In genomic region chr5:113736113-113736502, GRCm38 (mm10) we compare ENCODE assay signal across 8 mouse cellular contexts. TPM values are rescaled to one million over a fixed set of nuclear protein-coding genes. Genes with fewer than 3 reads are reported as not detected.
A peak's percentile ranks its signal among the peaks of the same experiment; 100 is the strongest.
DNase-seq lines count a peak whose midpoint lies in the region; ATAC-seq and TF ChIP-seq lines count a peak whose summit lies in the region.

No protein-coding gene starts in this region.

- 7% methylated on average over 10 of the region's 10 CpGs for WGBS in heart, embryonic 10.5 days
- 4% methylated on average over 10 of the region's 10 CpGs for WGBS in heart, postnatal 0 days

- H3K9ac ChIP-seq in ES-Bruce4 (ENCODE audit: low read depth, poor library complexity, severe bottlenecking): peak overlapping the region; percentile 70
- H3K9ac ChIP-seq in heart, postnatal 0 days (replicated peaks; ENCODE audit: low read depth, low read length): peak overlapping the region; percentile 72

- H3K36me3 ChIP-seq in heart, embryonic 10.5 days: peaks cover 35% of the 10 kb centered on the region
- no peaks in the 10 kb centered on the region for H3K36me3 ChIP-seq in ES-Bruce4 (ENCODE audit: control insufficient read depth, insufficient read depth, low read length, poor library complexity, severe bottlenecking)
- H3K36me3 ChIP-seq in heart, postnatal 0 days (replicated peaks; ENCODE audit: control insufficient read depth, insufficient read depth, low read length): peaks cover 34% of the 10 kb centered on the region

- peak overlapping the region; percentile 97 for H3K27ac ChIP-seq in heart, embryonic 10.5 days
- H3K27ac ChIP-seq in ES-Bruce4 (ENCODE audit: insufficient read depth, low read length): no peak overlapping the region
- H3K27ac ChIP-seq in heart, postnatal 0 days (ENCODE audit: low read depth): peak overlapping the region; percentile 93

- ATAC-seq in heart, postnatal 0 days (ENCODE audit: insufficient read depth, low read depth): 0 out of 2 replicates have a peak, but pooled peaks have one; percentile 3
- ATAC-seq in megakaryocyte, adult 5-6 weeks (ENCODE audit: poor library complexity, severe bottlenecking): 0 out of 2 replicates have a peak, but pooled peaks have one; percentile 3
- no peak for ATAC-seq in CD4-positive, CD25-positive, alpha-beta regulatory T cell, adult 4 months

- H3K4me2 ChIP-seq in heart, postnatal 0 days (ENCODE audit: low read depth, low read length): peak overlapping the region; percentile 90

- H3K9me3 ChIP-seq in heart, embryonic 10.5 days: no peaks in the 10 kb centered on the region
- H3K9me3 ChIP-seq in ES-Bruce4 (replicated peaks; ENCODE audit: control insufficient read depth, insufficient read depth, low read length, poor library complexity, severe bottlenecking): no peaks in the 10 kb centered on the region
- H3K9me3 ChIP-seq in heart, postnatal 0 days (replicated peaks; ENCODE audit: control insufficient read depth, low read length): no peaks in the 10 kb centered on the region

- DNase-seq in heart, embryonic 10.5 days (ENCODE audit: low spot score): no peak
- no peak for DNase-seq in heart, postnatal 25 days (ENCODE audit: low spot score)
- no peak for DNase-seq in heart, postnatal 0 days (ENCODE audit: low spot score)
- no peak for DNase-seq in right cerebral cortex, adult 2 months (ENCODE audit: low spot score in 2 of 2)
- DNase-seq in right cerebral cortex, postnatal 10 days (ENCODE audit: low spot score in 2 of 2): no peak

- H3K4me3 ChIP-seq in heart, embryonic 10.5 days: peak overlapping the region; percentile 75
- H3K4me3 ChIP-seq in ES-Bruce4 (ENCODE audit: low read depth, low read length): peak overlapping the region; percentile 72
- peak overlapping the region; percentile 86 for H3K4me3 ChIP-seq in heart, postnatal 0 days (ENCODE audit: low read depth, low read length)

- no peak for TF ChIP-seq EP300 in ES-Bruce4 (IDR thresholded peaks at IDR 0.05; ENCODE audit: insufficient read depth, low read depth, low read length)
- TF ChIP-seq EP300 in heart, postnatal 0 days (IDR thresholded peaks at IDR 0.05; ENCODE audit: low read depth): no peak

- intact Hi-C loops in heart, postnatal 25 days (cut with DNase I): no loop called here

- peaks cover 22% of the 10 kb centered on the region for H3K4me1 ChIP-seq in heart, embryonic 10.5 days
- no peaks in the 10 kb centered on the region for H3K4me1 ChIP-seq in ES-Bruce4 (ENCODE audit: control insufficient read depth, insufficient read depth, low read length)
- peaks cover 12% of the 10 kb centered on the region for H3K4me1 ChIP-seq in heart, postnatal 0 days (ENCODE audit: control insufficient read depth, insufficient read depth)

- H3K27me3 ChIP-seq in heart, embryonic 10.5 days (ENCODE audit: insufficient read depth, poor library complexity, severe bottlenecking): no peaks in the 10 kb centered on the region
- H3K27me3 ChIP-seq in ES-Bruce4 (ENCODE audit: control insufficient read depth, insufficient read depth, low read length, poor library complexity, severe bottlenecking): no peaks in the 10 kb centered on the region
- H3K27me3 ChIP-seq in heart, postnatal 0 days (ENCODE audit: control insufficient read depth, insufficient read depth, low read length): no peaks in the 10 kb centered on the region

- TF ChIP-seq CTCF in ES-Bruce4 (IDR thresholded peaks at IDR 0.05; ENCODE audit: low read depth, low read length): no peak
- TF ChIP-seq CTCF in heart, postnatal 0 days (IDR thresholded peaks at IDR 0.05; ENCODE audit: low read depth): no peak

- no peak for TF ChIP-seq POLR2A in ES-Bruce4 (IDR thresholded peaks at IDR 0.05; ENCODE audit: insufficient read depth, low read length)

RNA-seq across cellular contexts. Expression of gene Ficd, which starts 0.5 kb away (rescaled TPM):
- 5.3 and 6.4 TPM in 2 replicates for polyA plus RNA-seq in heart, embryonic 10.5 days (2016; fragmentation: Nextera tagmentation; extraction: Ambion mirVana)
- 1 to 10 TPM; 6.4 to 7.8 TPM for total RNA-seq in heart, postnatal 25 days (2021)
- polyA plus RNA-seq in ES-Bruce4 (2011; ENCODE audit: insufficient read depth, insufficient read length, low read depth, missing spikeins): 2.8 and 3.4 TPM in 2 replicates
- 5.5 and 7.1 TPM in 2 replicates for total RNA-seq in heart, postnatal 0 days (2014; rRNA removed; ENCODE audit: low replicate concordance)
- 4.1 and 5.3 TPM in 2 replicates for polyA plus RNA-seq in heart, postnatal 0 days (2015; fragmentation: Nextera tagmentation; extraction: Ambion mirVana)
- total RNA-seq in megakaryocyte, adult 5-6 weeks (2015): 3.9 and 4.2 TPM in 2 replicates
- total RNA-seq in megakaryocyte, adult 5-6 weeks (2017): 2.5 and 2.8 TPM in 2 replicates
- polyA plus RNA-seq in CD4-positive, CD25-positive, alpha-beta regulatory T cell, adult 4 months (2017; shearing (Covaris generic)): 1 to 10 TPM; 3.9 to 8.6 TPM

RNA-seq across cellular contexts. Expression of gene 1700069L16Rik, which starts 11.5 kb away (rescaled TPM):
- polyA plus RNA-seq in heart, embryonic 10.5 days (2016; fragmentation: Nextera tagmentation; extraction: Ambion mirVana): not detected in 2 replicates
- not detected for total RNA-seq in heart, postnatal 25 days (2021)
- not detected in 2 replicates for polyA plus RNA-seq in ES-Bruce4 (2011; ENCODE audit: insufficient read depth, insufficient read length, low read depth, missing spikeins)
- not detected in 2 replicates for total RNA-seq in heart, postnatal 0 days (2014; rRNA removed; ENCODE audit: low replicate concordance)
- not detected in 2 replicates for polyA plus RNA-seq in heart, postnatal 0 days (2015; fragmentation: Nextera tagmentation; extraction: Ambion mirVana)
- not detected in 2 replicates for total RNA-seq in megakaryocyte, adult 5-6 weeks (2015)
- not detected in 2 replicates for total RNA-seq in megakaryocyte, adult 5-6 weeks (2017)
- not detected for polyA plus RNA-seq in CD4-positive, CD25-positive, alpha-beta regulatory T cell, adult 4 months (2017; shearing (Covaris generic))

RNA-seq across cellular contexts. Expression of gene Sart3, which starts 36.2 kb away (rescaled TPM):
- polyA plus RNA-seq in heart, embryonic 10.5 days (2016; fragmentation: Nextera tagmentation; extraction: Ambion mirVana): 46.0 and 63.9 TPM in 2 replicates
- 10 to 100 TPM; 14.1 to 17.1 TPM for total RNA-seq in heart, postnatal 25 days (2021)
- 45.0 and 49.0 TPM in 2 replicates for polyA plus RNA-seq in ES-Bruce4 (2011; ENCODE audit: insufficient read depth, insufficient read length, low read depth, missing spikeins)
- total RNA-seq in heart, postnatal 0 days (2014; rRNA removed; ENCODE audit: low replicate concordance): 15.8 and 22.3 TPM in 2 replicates
- polyA plus RNA-seq in heart, postnatal 0 days (2015; fragmentation: Nextera tagmentation; extraction: Ambion mirVana): 11.9 and 12.8 TPM in 2 replicates
- 9.9 and 11.9 TPM in 2 replicates for total RNA-seq in megakaryocyte, adult 5-6 weeks (2015)
- total RNA-seq in megakaryocyte, adult 5-6 weeks (2017): 26.1 and 28.3 TPM in 2 replicates
- polyA plus RNA-seq in CD4-positive, CD25-positive, alpha-beta regulatory T cell, adult 4 months (2017; shearing (Covaris generic)): 10 to 100 TPM; 13.6 to 15.4 TPM

RNA-seq across cellular contexts. Expression of gene Iscu, which starts 36.4 kb away (rescaled TPM):
- polyA plus RNA-seq in heart, embryonic 10.5 days (2016; fragmentation: Nextera tagmentation; extraction: Ambion mirVana): 98.7 and 105 TPM in 2 replicates
- 100 to 1,000 TPM; 164 to 165 TPM for total RNA-seq in heart, postnatal 25 days (2021)
- 47.5 and 58.2 TPM in 2 replicates for polyA plus RNA-seq in ES-Bruce4 (2011; ENCODE audit: insufficient read depth, insufficient read length, low read depth, missing spikeins)
- total RNA-seq in heart, postnatal 0 days (2014; rRNA removed; ENCODE audit: low replicate concordance): 116 and 149 TPM in 2 replicates
- polyA plus RNA-seq in heart, postnatal 0 days (2015; fragmentation: Nextera tagmentation; extraction: Ambion mirVana): 210 and 215 TPM in 2 replicates
- total RNA-seq in megakaryocyte, adult 5-6 weeks (2015): 107 and 114 TPM in 2 replicates
- 80.8 and 95.5 TPM in 2 replicates for total RNA-seq in megakaryocyte, adult 5-6 weeks (2017)
- 10 to 100 TPM in 1 of 2 experiments, 1 to 10 TPM in 1; 7.1 to 10.8 TPM for polyA plus RNA-seq in CD4-positive, CD25-positive, alpha-beta regulatory T cell, adult 4 months (2017; shearing (Covaris generic))
